Mouse (Mus musculus) heart, embryonic 14.5 days (tissue): ENCODE results near the gene Gm17018. TPM values are rescaled to one million over a fixed set of nuclear protein-coding genes. Genes with fewer than 3 reads are reported as not detected.
"Not testable (repeated sequence)": the region's sequence is repeated elsewhere in the genome, so short reads cannot be mapped to it uniquely, and the experiment has no call there.

Experiments used
- ATAC-seq: fragments of 200-750 bp; cut with Nextera tagmentation; 2 replicates; pipeline ENCODE4 v1.8.0; 2017; ENCODE audit warnings: low read depth, moderate TSS enrichment; ENCODE audit not compliant: insufficient number of reproducible peaks, insufficient read depth, low FRiP score
- H3K27ac ChIP-seq, 2 experiments: fragments of 200-500 bp in 1 of 2; fragments of 300-500 bp in 1 of 2; sonication (generic) in 1 of 2; replicated peaks in 1 of 2; 2 replicates each; pipeline ENCODE4 v1.5.1; 2012 to 2014; ENCODE audit warnings: low read depth in 2 of 2, low read length in 2 of 2, control low read depth in 1 of 2, mild to moderate bottlenecking in 1 of 2, mixed read lengths in 1 of 2; ENCODE audit not compliant: control insufficient read depth in 1 of 2, insufficient read depth in 1 of 2
- H3K27me3 ChIP-seq: fragments of 300-500 bp; sonication (generic); 2 replicates; pipeline ENCODE4 v1.6.1; 2014; ENCODE audit warnings: mild to moderate bottlenecking, low read length, control low read depth; ENCODE audit not compliant: control insufficient read depth, insufficient read depth
- H3K36me3 ChIP-seq: fragments of 300-500 bp; sonication (generic); 2 replicates; pipeline ENCODE4 v1.6.1; 2014; ENCODE audit warnings: mild to moderate bottlenecking, control low read depth, low read length, mixed read lengths; ENCODE audit not compliant: control insufficient read depth, insufficient read depth
- H3K4me1 ChIP-seq, 2 experiments: fragments of 200-500 bp in 1 of 2; fragments of 300-500 bp in 1 of 2; sonication (generic) in 1 of 2; 2 replicates each; pipeline ENCODE4 v1.6.1; 2012 to 2014; ENCODE audit warnings: low read length in 2 of 2, control low read depth in 1 of 2, mixed read lengths in 1 of 2; ENCODE audit not compliant: control insufficient read depth in 2 of 2, insufficient read depth in 2 of 2
- H3K4me2 ChIP-seq: fragments of 300-500 bp; sonication (generic); 2 replicates; pipeline ENCODE4 v1.6.1; 2014; ENCODE audit warnings: mild to moderate bottlenecking, low read length
- H3K4me3 ChIP-seq, 2 experiments: fragments of 200-500 bp in 1 of 2; fragments of 300-500 bp in 1 of 2; sonication (generic) in 1 of 2; 2 replicates each; pipeline ENCODE4 v1.5.1; 2012 to 2014; ENCODE audit warnings: low read length in 2 of 2, mild to moderate bottlenecking in 2 of 2, control low read depth in 1 of 2, low read depth in 1 of 2, moderate library complexity in 1 of 2; ENCODE audit not compliant: control insufficient read depth in 1 of 2, insufficient read depth in 1 of 2
- H3K9ac ChIP-seq: fragments of 300-500 bp; sonication (generic); 2 replicates; pipeline ENCODE4 v1.6.1; 2014; ENCODE audit warnings: mild to moderate bottlenecking, low read length
- H3K9me3 ChIP-seq: fragments of 300-500 bp; sonication (generic); 2 replicates; pipeline ENCODE4 v1.6.1; 2016; ENCODE audit warnings: low read length, control low read depth; ENCODE audit not compliant: control insufficient read depth
- WGBS: fragments of 180-500 bp; shearing (Covaris S2); extraction: QIAGEN DNeasy Blood & Tissue Kit; methylation state at CpG from one replicate; pipeline ENCODE4 v1.1.7; 2014; 5-methylcytosine and 5-hydroxymethylcytosine counted together
- polyA plus RNA-seq: library from polyadenylated mRNA; unstranded; fragments of >200 nt; fragmentation: Nextera tagmentation; extraction: Ambion mirVana; gene quantifications from 2 replicates; pipeline ENCODE4 v1.2.1, GENCODE M21; 2014

Gm17018 gene
- polyA plus RNA-seq, 1 experiment from 2014 or later: 38.2 TPM

DNA sequence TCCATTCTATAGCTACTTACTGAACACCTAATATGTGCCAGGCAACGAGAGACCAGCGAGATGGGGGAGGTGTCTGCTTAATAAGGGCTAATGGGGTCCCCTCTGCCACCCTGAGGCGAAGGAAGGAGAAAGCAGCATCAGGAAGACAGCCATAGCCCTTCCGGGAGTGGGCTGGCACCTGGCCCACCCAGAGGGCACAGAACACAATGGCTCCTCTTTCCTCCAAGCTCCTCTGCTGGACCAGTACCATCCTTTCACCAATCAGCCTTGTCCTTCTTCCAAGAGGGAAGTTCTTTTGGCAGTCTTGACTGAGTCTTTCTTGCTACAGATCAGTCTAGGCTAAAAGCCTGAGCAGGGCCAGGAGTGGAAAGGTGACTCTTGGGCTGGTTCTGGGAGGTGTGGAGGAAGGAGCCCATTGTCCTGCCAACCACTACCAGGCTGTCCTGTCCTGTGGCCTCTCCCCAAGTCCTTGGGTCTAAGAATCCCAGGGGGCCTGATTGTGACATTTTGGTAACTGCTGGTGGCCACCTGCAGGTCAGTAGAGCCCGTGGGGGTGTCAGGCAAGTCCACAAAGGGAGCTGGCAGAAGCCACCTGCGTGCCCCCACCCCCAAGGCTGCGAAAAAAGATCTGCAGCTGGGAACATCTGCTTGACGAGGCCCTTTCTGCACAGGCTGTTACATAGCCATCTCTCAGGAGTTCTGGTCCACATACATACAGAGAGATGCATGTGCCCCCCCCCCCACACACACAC lies 19.6 kb upstream of the Gm17018 start:
- Histone ChIP-seq H3K4me3 (peak overlapping the region; percentile 18 to 42), H3K36me3 (no peaks in the 10 kb centered on the region), H3K27me3 (peaks cover 49% of the 10 kb centered on the region), H3K27ac (no peak overlapping the region), H3K4me1 (peaks cover 3 to 5% of the 10 kb centered on the region in 2 experiments; a peak in 2 of 4 replicates), H3K9me3 (no peaks in the 10 kb centered on the region), H3K4me2 (peak overlapping the region; percentile 80), H3K9ac (no peak overlapping the region)
- WGBS: 37% methylated on average over 8 of the region's 8 CpGs
- ATAC-seq: no peak

GRCm38 (mm10) chr19:45541409-45542041 lies 18.9 kb upstream of the Gm17018 start:
- peak overlapping the region; percentile 39 to 42 for H3K4me3 ChIP-seq
- no peaks in the 10 kb centered on the region for H3K36me3 ChIP-seq
- peaks cover 56% of the 10 kb centered on the region for H3K27me3 ChIP-seq
- peak overlapping the region; percentile 60 for H3K9ac ChIP-seq
- WGBS: under 1% methylated on average over 40 of the region's 58 CpGs
- peak overlapping the region; percentile 80 for H3K4me2 ChIP-seq
- no peaks in the 10 kb centered on the region for H3K9me3 ChIP-seq
- peaks cover 3 to 5% of the 10 kb centered on the region in 2 experiments; a peak in 2 of 4 replicates for H3K4me1 ChIP-seq
- H3K27ac ChIP-seq: no peak overlapping the region
- no peak for ATAC-seq

DNA sequence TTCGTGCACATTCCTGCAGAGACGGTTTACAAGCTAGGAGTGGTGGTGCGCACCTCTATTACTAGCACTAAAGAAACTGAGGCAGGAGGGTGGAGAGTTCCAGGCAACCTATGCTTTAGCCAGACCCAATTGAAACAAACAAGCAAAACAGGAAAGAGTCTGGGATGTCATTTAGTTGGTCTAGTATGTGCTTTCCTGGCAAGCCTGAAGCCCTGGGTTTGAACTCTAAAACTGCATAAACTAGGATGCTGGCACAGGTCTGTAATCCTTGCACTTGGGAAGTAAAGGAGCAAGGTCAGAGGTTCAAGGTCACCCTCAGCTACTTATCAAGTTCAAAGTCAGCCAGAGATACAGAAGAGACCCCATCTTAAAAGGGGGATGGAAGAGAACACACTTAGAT lies 18.4 kb upstream of the Gm17018 start:
- Histone ChIP-seq H3K27ac (no peak overlapping the region), H3K4me3 (peak overlapping the region; percentile 39 to 42), H3K4me2 (peak overlapping the region; percentile 80), H3K27me3 (peaks cover 57% of the 10 kb centered on the region), H3K36me3 (no peaks in the 10 kb centered on the region), H3K9ac (peak overlapping the region; percentile 60), H3K4me1 (peaks cover 3 to 5% of the 10 kb centered on the region in 2 experiments; a peak in 2 of 4 replicates), H3K9me3 (no peaks in the 10 kb centered on the region)
- WGBS: 19% methylated on average over 3 of the region's 3 CpGs
- no peak for ATAC-seq

DNA sequence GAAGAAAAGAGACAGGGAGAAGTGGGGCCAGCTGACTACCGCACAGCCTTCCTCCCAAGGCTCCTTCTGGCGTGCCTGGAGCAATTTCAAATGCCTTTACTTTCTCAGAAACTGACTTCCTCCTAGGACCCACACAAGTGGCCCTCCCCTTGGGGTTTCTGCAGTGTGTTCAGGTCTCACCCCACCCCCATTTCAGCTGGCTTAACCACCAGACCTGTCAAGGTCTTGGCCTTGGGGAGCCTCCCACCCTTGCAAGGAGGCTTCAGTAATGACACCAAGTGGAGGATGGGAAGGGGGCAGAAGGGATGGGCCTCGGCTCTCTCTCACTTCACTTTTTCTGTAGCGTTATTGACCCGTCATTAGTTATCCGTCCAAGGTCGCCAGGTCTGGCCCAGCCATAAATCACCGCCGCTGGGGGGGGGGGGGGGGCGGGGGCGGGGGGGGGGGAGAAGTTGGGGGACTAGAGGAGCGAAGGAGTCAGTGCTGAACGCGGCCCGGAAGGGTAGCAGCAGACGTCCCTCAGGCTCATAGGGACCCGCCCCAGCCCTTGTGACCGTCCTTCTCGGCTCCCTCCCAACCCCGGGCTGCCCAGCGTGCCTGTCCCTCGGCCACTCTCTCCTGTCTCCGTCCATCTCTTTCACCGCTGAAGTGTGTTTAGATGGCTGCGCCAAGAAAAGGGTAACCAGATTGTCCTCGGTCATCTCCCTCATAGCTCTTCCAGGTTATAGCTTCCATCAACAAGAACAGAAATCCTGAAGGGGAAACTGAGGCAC lies 16.1 kb upstream of the Gm17018 start:
- Histone ChIP-seq H3K27me3 (peaks cover 52% of the 10 kb centered on the region), H3K27ac (no peak overlapping the region), H3K4me1 (peaks cover 3 to 5% of the 10 kb centered on the region in 2 experiments; a peak in 2 of 4 replicates), H3K9ac (peak overlapping the region; percentile 62), H3K36me3 (no peaks in the 10 kb centered on the region), H3K9me3 (no peaks in the 10 kb centered on the region), H3K4me3 (peak overlapping the region; percentile 40 to 44), H3K4me2 (peak overlapping the region; percentile 96)
- WGBS: 2% methylated on average over 21 of the region's 26 CpGs
- no peak for ATAC-seq

GRCm38 (mm10) chr19:45544925-45545321 lies 15.5 kb upstream of the Gm17018 start:
- H3K4me1 ChIP-seq: peaks cover 3 to 5% of the 10 kb centered on the region in 2 experiments; a peak in 2 of 4 replicates
- H3K4me2 ChIP-seq: peak overlapping the region; percentile 96
- H3K27ac ChIP-seq: no peak overlapping the region
- 1% methylated on average over 30 of the region's 30 CpGs for WGBS
- peaks cover 49% of the 10 kb centered on the region for H3K27me3 ChIP-seq
- H3K9ac ChIP-seq: peak overlapping the region; percentile 62
- H3K4me3 ChIP-seq: peak overlapping the region; percentile 40 to 44
- ATAC-seq: peak; percentile 66
- no peaks in the 10 kb centered on the region for H3K9me3 ChIP-seq
- H3K36me3 ChIP-seq: no peaks in the 10 kb centered on the region

DNA sequence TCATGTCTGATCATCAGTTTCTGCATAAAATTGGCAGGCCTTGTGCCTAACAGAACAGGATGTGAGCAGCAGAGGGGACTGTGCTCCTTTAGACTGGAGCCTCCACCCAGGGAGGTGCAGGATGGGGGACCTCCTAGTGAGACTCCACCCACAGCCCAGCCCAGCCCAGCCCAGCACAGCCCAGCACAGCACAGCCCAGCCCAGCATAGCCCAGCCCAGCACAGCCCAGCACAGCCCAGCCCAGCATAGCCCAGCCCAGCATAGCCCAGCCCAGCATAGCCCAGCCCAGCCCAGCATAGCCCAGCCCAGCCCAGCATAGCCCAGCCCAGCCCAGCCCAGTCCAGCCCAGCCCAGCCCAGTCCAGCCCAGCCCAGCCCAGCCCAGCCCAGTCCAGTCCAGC lies 12.2 kb upstream of the Gm17018 start:
- H3K27me3 ChIP-seq: peaks cover 21% of the 10 kb centered on the region

GRCm38 (mm10) chr19:45549128-45549915 lies 11.1 kb upstream of the Gm17018 start:
- Histone ChIP-seq H3K9me3 (no peaks in the 10 kb centered on the region), H3K4me2 (no peak overlapping the region), H3K27ac (no peak overlapping the region), H3K36me3 (peaks cover 22% of the 10 kb centered on the region), H3K27me3 (peaks cover 15% of the 10 kb centered on the region), H3K4me1 (peaks cover 0 to 3% of the 10 kb centered on the region in 2 experiments; a peak in 2 of 4 replicates), H3K9ac (no peak overlapping the region), H3K4me3 (no peak overlapping the region)
- WGBS: 84% methylated on average over 23 of the region's 23 CpGs
- ATAC-seq: no peak

More for the DNA sequence above, 12.2 kb upstream of the Gm17018 start:
- H3K9ac ChIP-seq, H3K4me3 ChIP-seq, H3K9me3 ChIP-seq, H3K4me1 ChIP-seq, H3K27ac ChIP-seq, H3K4me2 ChIP-seq, ATAC-seq: not testable (repeated sequence)
- peaks cover 11% of the 10 kb centered on the region for H3K36me3 ChIP-seq
